Mouse (Mus musculus) kidney, adult 2 months (tissue): ENCODE results near the gene Emc3.

ENCODE experiments used
- CTCF ChIP-seq: fragments of 200-500 bp; conservative IDR thresholded peaks from 2 replicates; pipeline ENCODE4 v1.5.1; 2011; ENCODE audit warnings: low read depth, mild to moderate bottlenecking, control low read depth, low read length, moderate library complexity, mixed read lengths; ENCODE audit not compliant: insufficient read depth, insufficient read length
- POLR2A ChIP-seq: fragments of 200-500 bp; IDR thresholded peaks from one replicate; pipeline ENCODE4 v1.6.1; 2011; ENCODE audit warnings: low read depth, low read length, control low read depth

- TF ChIP-seq CTCF: no peak
- no peak for TF ChIP-seq POLR2A
Observed at GRCm38 (mm10) chr6:113471297-113471936, 60.0 kb downstream of the Emc3 start, which contains the start of gene Il17rc.
